Mouse (Mus musculus): Measurements from ENCODE around the gene Ptcd1.

GRCm38 (mm10) chr5:145214679-145215078 is 47.8 kb upstream of the Ptcd1 start:
- no peak for TF ChIP-seq POLR2AphosphoS2 (IDR thresholded peaks at IDR 0.05; ENCODE audit: low read depth, low read length)
- no peak for TF ChIP-seq MAX (IDR thresholded peaks at IDR 0.05; ENCODE audit: low read length)
- TF ChIP-seq CTCF (conservative IDR thresholded peaks at IDR 0.05 in 1 of 2, IDR thresholded peaks at IDR 0.05 in 1 of 2; ENCODE audit: low read depth in 2 of 2, low read length in 2 of 2): peak in 1 of 2 experiments; percentile 40; a peak in 2 of 4 replicates
- TF ChIP-seq TCF12 (IDR thresholded peaks at IDR 0.05; ENCODE audit: low read depth, low read length): no peak
- no peak for TF ChIP-seq USF1 (IDR thresholded peaks at IDR 0.05; ENCODE audit: low read depth, low read length)
- no peak for TF ChIP-seq KAT2A (IDR thresholded peaks at IDR 0.05; ENCODE audit: insufficient replicate concordance, low read length)
- TF ChIP-seq NELFE (IDR thresholded peaks at IDR 0.05; ENCODE audit: low read depth, low read length): no peak
- no peak for TF ChIP-seq NRF1 (IDR thresholded peaks at IDR 0.05; ENCODE audit: low read depth, low read length)
- TF ChIP-seq HCFC1 (IDR thresholded peaks at IDR 0.05; ENCODE audit: low read depth, low read length): no peak
- no peak for TF ChIP-seq E2F4 (IDR thresholded peaks at IDR 0.05; ENCODE audit: insufficient replicate concordance, low read depth, low read length)
- no peak for TF ChIP-seq PAX5 (IDR thresholded peaks at IDR 0.05; ENCODE audit: low read length)

Measured in CH12.LX (cell line).